Mouse (Mus musculus) liver, embryonic 14.5 days (tissue): ENCODE data around the gene Ndufs2.

Source experiments
- CTCF ChIP-seq: IDR thresholded peaks from 2 replicates; pipeline ENCODE4 v1.5.1; 2016; ENCODE audit warnings: antibody characterized with exemption, low read depth, control low read depth
- EP300 ChIP-seq: IDR thresholded peaks from 2 replicates; pipeline ENCODE4 v1.6.1; 2016; ENCODE audit warnings: antibody characterized with exemption, low read depth

DNA sequence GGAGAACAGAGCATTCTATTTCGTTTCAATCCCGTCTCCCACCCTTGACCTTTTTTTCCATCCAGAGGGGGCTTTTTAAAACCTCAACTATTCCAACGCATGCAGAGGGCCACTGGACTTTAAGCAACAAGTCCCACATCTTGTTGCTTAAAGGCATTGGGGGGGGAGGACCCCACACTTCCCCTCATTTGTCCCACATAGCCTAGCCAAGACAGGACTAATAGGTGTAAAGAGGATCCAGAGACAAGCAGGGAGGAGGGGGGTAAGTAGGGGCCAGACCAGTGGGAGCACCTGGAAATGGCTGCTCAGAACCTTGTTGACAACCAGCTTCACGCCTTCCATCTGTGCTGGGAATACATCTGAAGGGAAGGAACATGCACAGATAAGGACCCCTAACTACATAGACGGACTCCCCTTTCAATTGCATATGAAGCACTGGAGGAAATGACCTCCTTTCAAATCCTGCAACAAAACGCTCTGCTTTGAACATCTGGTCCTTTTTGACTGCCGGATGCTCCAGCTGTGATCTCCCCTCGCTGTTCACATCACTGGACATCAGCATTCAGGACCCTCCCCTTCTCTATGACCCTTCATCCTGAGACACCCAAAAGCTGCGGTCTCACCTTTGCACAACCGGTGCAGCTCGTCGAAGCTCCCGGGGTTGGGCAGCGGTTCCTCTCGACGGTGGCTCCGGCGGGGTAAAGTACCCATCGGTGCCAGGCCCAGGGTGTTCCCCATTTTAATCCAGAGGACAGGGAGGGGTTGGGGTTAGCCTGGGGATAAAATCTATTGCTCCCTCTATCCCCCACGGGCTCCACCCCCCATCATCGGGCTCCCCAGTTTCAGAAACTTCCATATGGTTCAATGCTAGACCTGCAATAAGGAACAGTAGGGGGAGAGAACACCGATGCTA is 29.7 kb downstream of the Ndufs2 start:
- TF ChIP-seq CTCF: no peak
- TF ChIP-seq EP300: no peak
